Mouse (Mus musculus) cerebellum, adult 9-11 months (tissue): ENCODE results near the gene Btbd18.
A peak's percentile ranks its signal among the peaks of the same experiment; 100 is the strongest.

ENCODE experiments used
- DNase-seq: peaks from one replicate; pipeline ENCODE4 v3.0.0; 2022

The Btbd18 gene

DNA sequence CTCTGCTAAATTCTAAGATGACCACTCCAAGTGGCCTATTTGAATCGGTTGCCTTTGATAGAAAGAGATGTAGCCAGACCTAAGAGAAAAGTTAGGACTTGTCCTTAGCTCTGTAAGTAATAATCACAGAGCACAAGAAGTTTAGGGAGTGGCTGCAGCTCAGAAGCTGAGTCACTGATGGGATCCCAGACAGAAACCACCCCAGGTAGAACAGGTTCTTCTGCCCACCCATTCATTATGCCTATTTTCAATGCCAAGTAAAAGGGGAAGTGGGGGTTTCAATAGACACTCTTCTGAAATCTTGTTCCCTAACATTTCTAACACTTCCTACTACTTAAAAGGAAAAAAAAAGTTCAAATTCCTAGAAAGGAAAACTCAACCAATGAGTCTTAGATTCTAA, 46.4 kb downstream of the Btbd18 start:
- DNase-seq = no peak

DNA sequence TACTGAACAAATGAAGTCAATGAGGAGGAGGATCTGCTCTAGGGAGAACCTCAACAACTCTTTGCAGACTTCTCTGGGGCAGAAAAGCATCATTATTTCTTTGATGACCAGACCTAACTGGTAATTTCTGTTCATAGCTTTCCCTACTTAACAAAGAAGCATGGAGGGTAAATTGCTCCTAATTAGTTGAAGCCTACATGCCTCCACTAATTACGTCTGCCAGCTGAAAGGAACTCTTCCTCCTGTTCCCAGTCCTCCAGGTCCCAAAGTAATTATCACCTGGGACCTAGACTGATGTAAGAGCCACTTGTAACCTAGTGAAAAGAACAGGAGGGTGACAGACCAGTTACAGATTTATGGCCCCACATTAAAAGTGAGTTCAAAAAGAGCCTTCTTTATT, 48.6 kb downstream of the Btbd18 start:
- no peak for DNase-seq

DNA sequence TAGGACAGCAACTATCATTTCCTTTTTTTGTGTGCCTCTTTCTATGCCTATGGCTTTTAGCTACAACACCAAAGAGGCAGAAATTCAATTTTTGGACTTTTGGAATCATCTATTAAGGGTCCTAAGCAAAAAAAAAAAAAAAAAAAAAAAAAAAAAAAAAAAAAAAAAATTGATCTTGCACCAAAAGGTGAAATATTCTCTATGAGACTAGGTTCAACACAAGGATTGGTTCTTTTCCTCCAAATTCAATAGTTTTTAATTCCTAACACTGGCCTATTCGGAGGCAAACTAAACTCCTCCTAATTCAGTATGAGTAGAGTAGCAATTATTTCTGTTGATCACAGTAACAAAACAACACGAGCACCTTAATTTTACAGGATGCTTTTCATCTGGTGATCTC, 53.0 kb downstream of the Btbd18 start:
- no peak for DNase-seq

DNA sequence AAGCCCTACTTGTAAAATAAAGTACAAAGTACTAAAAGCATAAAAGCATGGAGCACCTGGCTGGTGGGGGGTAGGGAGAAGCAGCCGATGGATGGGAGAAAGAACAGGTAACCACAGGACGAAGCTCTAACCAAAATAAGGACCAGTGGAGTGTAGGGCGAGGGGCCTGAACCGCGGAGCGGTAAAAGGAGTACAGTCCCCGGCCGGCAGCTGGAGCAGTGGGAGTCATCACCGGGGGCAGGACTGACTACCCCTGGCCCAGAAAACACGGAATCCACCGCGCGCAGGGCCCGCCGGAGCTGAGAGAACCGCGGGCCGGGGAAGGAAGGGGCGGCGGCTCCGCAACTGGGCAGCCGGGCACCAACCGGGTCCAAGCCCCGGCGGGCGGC, 55.5 kb downstream of the Btbd18 start:
- no peak for DNase-seq

DNA sequence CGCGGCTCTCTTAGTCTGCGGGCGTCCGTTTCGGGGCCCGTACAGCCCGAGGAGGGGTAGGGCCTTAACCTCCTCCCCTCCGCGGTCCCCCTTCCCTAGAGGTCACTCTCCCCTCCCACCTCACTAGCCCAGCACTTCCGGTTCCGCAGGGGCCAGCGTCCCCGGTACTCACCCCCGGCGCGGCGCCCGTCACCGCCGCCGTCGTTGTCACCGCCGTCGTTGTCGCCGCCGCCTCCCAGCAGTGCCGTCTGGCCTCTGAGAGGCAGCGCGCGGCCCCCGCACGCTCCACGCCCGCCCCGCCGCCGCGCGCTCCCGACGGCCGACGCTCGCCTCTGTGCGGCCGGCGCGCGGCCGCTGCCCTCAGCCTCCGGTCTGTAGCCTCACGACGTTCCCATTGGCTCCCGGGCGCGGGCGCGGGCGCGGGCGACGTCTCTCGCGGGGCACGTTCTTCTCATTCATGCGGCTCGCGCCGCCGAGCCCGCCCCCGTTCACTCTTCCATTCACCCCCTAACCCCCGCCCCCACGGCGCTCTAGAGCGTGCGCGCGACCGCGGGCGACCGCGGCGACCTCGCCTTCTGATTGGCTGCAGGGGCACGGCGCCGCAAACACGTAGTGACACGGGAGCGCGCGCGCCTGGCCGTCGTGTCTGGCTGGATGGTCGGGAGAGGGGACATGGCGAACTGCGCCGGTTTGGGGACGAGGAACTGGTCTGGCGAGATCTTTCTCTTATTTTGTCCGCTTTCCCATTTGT, 56.1 kb downstream of the Btbd18 start, which contains the start of gene Zdhhc5:
Gene Zdhhc5 (minus strand): TSS at position 370 of the 751 bp plus-strand sequence.
- peak; percentile 99 for DNase-seq

DNA sequence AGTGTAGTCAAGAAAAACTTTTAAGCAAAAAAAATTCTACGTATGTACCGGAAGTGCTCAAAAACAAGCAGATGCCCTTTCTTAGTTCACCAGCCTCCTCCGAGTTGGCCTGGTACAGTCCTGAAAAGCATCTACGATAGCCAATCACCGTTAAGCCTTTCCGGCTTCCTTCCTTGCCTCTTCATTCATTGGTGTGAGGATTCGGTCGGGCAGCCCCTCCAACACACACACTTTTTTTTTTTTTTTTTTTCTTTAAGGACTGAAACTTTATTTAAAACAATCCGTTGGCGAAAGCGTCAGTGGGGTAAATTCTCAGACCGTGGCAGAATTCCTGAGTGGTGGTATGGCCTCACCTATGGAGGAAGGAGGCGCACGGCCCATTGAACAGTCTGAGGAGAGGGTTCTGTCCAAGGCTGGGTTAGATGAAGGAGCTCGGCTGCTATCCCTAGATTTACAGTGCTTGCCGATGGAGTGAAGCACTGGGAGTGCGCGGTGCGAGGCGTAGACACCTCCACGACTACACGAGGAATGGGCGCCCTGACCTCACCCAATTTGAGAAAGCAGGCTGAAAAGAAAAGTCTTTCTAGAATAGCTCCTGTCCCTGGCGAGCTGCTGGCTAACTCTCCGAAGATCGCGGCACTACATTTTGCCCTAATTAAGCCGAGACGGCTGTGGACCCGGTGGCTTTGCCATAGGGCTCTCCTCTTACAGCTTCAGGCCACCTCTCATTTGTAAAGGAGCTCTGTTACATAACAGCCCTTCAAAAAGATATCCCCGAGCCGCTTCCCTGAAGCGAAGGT, 56.9 kb downstream of the Btbd18 start:
- DNase-seq = peak; percentile 96

DNA sequence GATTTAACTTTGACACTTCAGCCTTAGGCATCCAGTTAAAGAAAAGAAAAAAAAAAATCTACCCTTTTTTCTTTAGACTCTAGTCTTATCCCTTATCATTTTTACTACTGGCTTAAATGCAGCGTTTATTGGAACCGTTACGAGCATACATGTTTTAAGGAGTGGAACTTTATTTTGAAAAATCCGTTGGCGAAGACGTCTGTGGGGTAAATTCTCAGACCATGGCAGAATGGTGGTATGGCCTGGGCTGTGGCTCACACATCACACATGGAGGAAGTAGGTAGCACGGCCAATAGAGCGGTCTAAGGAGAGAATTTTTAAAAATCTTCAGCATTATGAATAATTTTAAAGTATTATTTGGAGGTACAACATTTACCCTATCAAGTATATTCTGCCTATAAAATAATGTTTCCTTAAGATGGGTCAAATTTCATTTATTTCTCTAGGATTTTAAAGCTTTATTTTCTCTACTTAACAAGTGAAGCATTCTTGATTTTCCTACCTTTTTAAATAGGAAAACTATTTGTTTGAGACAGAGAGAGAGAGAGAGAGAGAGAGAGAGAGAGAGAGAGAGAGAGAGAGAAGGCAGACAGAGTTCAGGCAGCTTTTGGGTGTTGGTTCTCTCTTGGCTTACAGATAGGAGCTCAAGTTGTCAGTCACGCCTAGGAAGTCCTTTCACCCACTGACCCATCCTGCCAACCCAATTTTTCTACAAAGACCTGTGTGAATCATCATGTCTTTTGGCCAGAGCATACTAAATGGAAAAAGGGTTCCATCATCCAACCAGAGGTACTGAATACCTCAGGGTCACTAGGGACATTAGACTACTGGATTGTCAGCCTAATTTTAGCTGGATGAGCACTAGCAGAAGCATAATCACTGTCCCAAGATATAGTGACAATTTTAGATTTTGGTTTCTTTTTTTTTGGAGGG, 57.8 kb downstream of the Btbd18 start:
- no peak for DNase-seq

DNA sequence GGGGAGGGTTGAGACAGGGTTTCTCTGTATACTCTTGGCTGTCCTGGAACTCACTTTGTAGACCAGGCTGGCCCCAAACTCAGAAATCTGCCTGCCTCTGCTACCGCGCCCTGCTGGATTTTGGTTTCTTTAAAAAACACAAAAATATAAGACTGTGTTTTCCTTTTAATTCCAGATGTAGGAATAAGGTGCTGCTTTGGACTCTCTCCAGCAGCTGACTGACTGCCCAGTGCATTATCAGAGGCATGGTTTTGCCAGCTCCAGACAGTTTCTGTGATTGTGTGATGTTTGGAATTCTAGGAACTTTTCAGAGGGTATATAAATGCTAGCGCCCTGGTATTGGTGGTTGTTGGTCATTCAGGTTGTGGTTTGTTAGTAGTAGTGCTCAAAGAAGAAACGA, 58.5 kb downstream of the Btbd18 start:
- DNase-seq = no peak
